Mouse (Mus musculus) E14TG2a.4 (cell line): ENCODE measurements around the gene Fam213b.

Source experiments
- H3K27me3 ChIP-seq: 2 replicates; pipeline ENCODE4 v1.6.1; 2014; ENCODE audit warnings: low read length, control low read depth; ENCODE audit not compliant: insufficient read depth
- H3K36me3 ChIP-seq: 2 replicates; pipeline ENCODE4 v1.6.1; 2014; ENCODE audit warnings: low read length, control low read depth; ENCODE audit not compliant: insufficient read depth
- H3K4me1 ChIP-seq: replicated peaks from 2 replicates; pipeline ENCODE4 v1.6.1; 2014; ENCODE audit warnings: low read depth, low read length, control low read depth
- H3K4me3 ChIP-seq: replicated peaks from 2 replicates; pipeline ENCODE4 v1.5.1; 2014; ENCODE audit warnings: mild to moderate bottlenecking, low read length
- H3K9me3 ChIP-seq: 2 replicates; pipeline ENCODE4 v1.6.1; 2014; ENCODE audit warnings: low read length, control low read depth
- CTCF ChIP-seq: conservative IDR thresholded peaks from 2 replicates; pipeline ENCODE4 v1.5.1; 2014; ENCODE audit warnings: low read length
- NANOG ChIP-seq: IDR thresholded peaks from 2 replicates; pipeline ENCODE4 v1.6.1; 2014; ENCODE audit warnings: borderline replicate concordance, low read length, mixed read lengths
- POU5F1 ChIP-seq: IDR thresholded peaks from 2 replicates; pipeline ENCODE4 v1.6.1; 2014; ENCODE audit warnings: low read length, borderline replicate concordance

Fam213b gene

DNA sequence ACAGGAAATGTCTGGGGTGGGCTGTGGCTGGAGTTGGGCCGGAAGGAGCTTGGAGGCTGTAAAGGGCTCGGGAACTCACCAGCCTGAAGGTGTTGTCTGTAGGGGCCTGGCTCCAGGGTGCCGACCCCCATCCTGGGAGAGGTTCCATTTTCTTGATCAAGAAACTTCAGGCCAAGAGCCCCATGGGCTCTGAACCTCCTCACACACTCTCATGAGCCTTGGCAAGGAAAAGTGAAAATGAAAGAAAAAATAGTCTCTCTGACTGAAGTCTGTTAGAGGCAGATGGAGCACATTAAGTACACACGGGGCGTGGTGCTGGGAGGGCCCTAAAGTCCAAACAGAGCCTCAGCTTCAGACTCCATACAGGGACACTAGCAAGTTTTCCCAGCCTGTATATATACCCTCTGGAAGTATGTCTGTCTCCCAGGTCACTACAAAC, 29.0 kb upstream of the Fam213b start:
- no peaks in the 10 kb centered on the region for H3K36me3 ChIP-seq
- H3K9me3 ChIP-seq, result no peaks in the 10 kb centered on the region
- no peak overlapping the region for H3K4me3 ChIP-seq
- H3K4me1 ChIP-seq, result peaks cover 31% of the 10 kb centered on the region
- H3K27me3 ChIP-seq, result peaks cover 34% of the 10 kb centered on the region
- TF ChIP-seq POU5F1, result no peak
- no peak for TF ChIP-seq CTCF
- TF ChIP-seq NANOG, result no peak

- Histone ChIP-seq H3K4me1 (peaks cover 31% of the 10 kb centered on the region), H3K4me3 (no peak overlapping the region), H3K36me3 (no peaks in the 10 kb centered on the region), H3K27me3 (peaks cover 33% of the 10 kb centered on the region), H3K9me3 (no peaks in the 10 kb centered on the region)
- no peak for TF ChIP-seq NANOG
- no peak for TF ChIP-seq CTCF
- TF ChIP-seq POU5F1, result no peak
Observed at GRCm38 (mm10) chr4:154926969-154927898, 28.3 kb upstream of the Fam213b start.

DNA sequence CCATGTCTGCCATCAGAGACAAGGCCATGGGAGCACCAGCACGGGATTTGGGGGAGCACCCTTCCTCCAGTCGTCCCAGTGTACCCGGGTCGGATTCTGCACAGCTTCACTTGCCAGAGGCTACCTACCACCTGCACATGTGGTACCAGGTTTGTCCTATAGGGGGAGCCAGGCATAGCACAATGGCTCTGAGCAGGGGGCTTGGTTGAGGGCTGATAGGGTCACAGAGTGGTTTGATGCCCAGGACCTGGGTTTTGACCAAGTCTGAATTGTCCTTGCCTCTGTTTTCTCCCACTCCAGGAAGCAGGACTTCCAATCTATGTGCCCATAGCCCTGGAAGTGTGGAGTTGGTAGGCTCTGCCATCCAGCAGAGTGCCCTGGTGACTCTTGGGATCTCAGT, 26.5 kb upstream of the Fam213b start:
- peak overlapping the region; percentile 54 for H3K4me3 ChIP-seq
- peaks cover 33% of the 10 kb centered on the region for H3K27me3 ChIP-seq
- H3K9me3 ChIP-seq, result no peaks in the 10 kb centered on the region
- peaks cover 31% of the 10 kb centered on the region for H3K4me1 ChIP-seq
- TF ChIP-seq NANOG, result no peak
- TF ChIP-seq POU5F1, result no peak
- TF ChIP-seq CTCF, result peak; percentile 91
- no peaks in the 10 kb centered on the region for H3K36me3 ChIP-seq

- no peak overlapping the region for H3K4me3 ChIP-seq
- H3K36me3 ChIP-seq, result no peaks in the 10 kb centered on the region
- no peak for TF ChIP-seq POU5F1
- TF ChIP-seq CTCF, result no peak
- TF ChIP-seq NANOG, result no peak
- peaks cover 22% of the 10 kb centered on the region for H3K4me1 ChIP-seq
- peaks cover 27% of the 10 kb centered on the region for H3K27me3 ChIP-seq
- H3K9me3 ChIP-seq, result no peaks in the 10 kb centered on the region
Observed at GRCm38 (mm10) chr4:154922931-154923330, 24.0 kb upstream of the Fam213b start.

DNA sequence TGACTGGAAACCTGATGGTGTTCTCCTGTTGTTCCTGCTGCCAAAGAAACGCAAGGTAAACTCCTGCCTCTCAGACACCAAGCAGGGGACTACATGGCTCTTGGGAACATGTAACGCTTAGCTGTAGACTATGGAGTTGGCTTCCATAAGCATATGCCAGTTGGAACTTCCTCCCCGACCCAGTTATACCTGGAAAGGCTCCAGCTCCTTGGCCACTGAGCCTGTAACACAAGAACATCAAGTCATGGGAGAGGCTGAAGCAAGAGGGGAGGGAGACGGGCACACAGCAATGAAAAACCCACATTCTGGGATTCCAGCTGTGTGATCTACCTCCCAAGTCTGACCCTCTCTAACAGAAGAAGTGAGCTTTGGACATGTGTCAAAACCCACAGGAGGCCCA, 23.4 kb upstream of the Fam213b start:
- peaks cover 27% of the 10 kb centered on the region for H3K27me3 ChIP-seq
- H3K36me3 ChIP-seq, result no peaks in the 10 kb centered on the region
- H3K9me3 ChIP-seq, result no peaks in the 10 kb centered on the region
- no peak for TF ChIP-seq NANOG
- TF ChIP-seq CTCF, result no peak
- no peak for TF ChIP-seq POU5F1
- peaks cover 16% of the 10 kb centered on the region for H3K4me1 ChIP-seq
- no peak overlapping the region for H3K4me3 ChIP-seq

DNA sequence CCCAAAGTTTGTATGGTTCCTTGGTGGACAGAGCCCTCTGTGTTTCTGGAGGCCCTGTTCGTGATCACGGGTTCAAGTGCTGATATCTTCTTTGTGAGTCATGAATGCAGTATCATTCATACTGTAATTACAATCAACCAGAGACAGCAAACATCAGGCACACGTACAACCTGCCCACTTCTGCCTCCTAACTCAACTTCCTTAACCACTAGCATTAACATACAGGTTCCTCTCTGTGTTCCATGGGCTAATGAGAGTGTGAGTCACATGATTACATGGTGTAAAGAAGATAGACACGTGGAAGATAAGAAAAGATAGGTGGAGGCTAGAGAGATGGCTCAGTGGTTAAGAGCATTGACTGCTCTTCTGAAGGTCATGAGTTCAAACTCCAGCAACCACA, 17.7 kb upstream of the Fam213b start:
- no peak for TF ChIP-seq POU5F1
- TF ChIP-seq NANOG, result no peak
- TF ChIP-seq CTCF, result no peak
- H3K9me3 ChIP-seq, result no peaks in the 10 kb centered on the region
- no peaks in the 10 kb centered on the region for H3K36me3 ChIP-seq
- no peaks in the 10 kb centered on the region for H3K4me1 ChIP-seq
- no peak overlapping the region for H3K4me3 ChIP-seq
- 0 out of 2 replicates have a peak, but pooled peaks cover 3% of the 10 kb centered on the region for H3K27me3 ChIP-seq

DNA sequence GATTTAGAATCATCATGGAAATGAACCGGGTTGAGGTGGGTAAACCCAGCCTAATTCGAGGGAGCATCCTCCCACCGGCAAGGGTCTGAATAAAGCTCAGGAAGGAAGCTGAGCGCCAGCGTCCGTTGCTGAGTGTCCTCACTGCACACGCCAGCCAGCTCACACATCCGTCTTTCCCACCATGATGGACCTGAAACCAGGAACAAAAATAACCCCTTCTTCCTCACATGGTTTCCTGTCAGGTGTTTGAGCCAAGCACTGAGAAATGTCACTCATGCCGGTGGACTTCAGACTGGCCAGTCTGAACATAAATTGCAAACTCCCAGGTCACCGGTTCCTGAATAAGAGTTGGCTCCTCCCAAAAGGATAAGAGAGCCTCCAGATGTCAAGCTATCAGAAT, 16.4 kb upstream of the Fam213b start:
- TF ChIP-seq NANOG (no peak), CTCF (no peak), POU5F1 (no peak)
- H3K9me3 ChIP-seq, result no peaks in the 10 kb centered on the region
- peaks cover 2% of the 10 kb centered on the region; the same call in 1 of the 2 replicates for H3K4me1 ChIP-seq
- H3K27me3 ChIP-seq, result 0 out of 2 replicates have a peak, but pooled peaks cover 3% of the 10 kb centered on the region
- no peak overlapping the region for H3K4me3 ChIP-seq
- H3K36me3 ChIP-seq, result no peaks in the 10 kb centered on the region

- H3K36me3 ChIP-seq, result no peaks in the 10 kb centered on the region
- peaks cover 2% of the 10 kb centered on the region; the same call in 1 of the 2 replicates for H3K4me1 ChIP-seq
- TF ChIP-seq POU5F1, result no peak
- no peak for TF ChIP-seq CTCF
- no peak for TF ChIP-seq NANOG
Observed at GRCm38 (mm10) chr4:154914707-154915106, 15.8 kb upstream of the Fam213b start.

GRCm38 (mm10) chr4:154914252-154914651, 15.3 kb upstream of the Fam213b start:
- Histone ChIP-seq H3K4me1 (peaks cover 2% of the 10 kb centered on the region; the same call in 1 of the 2 replicates), H3K4me3 (no peak overlapping the region), H3K36me3 (no peaks in the 10 kb centered on the region), H3K27me3 (0 out of 2 replicates have a peak, but pooled peaks cover 3% of the 10 kb centered on the region), H3K9me3 (peaks cover 4% of the 10 kb centered on the region; the same call in 1 of the 2 replicates)
- TF ChIP-seq CTCF (no peak), POU5F1 (no peak), NANOG (no peak)

More at GRCm38 (mm10) chr4:154914707-154915106, 15.8 kb upstream of the Fam213b start:
- no peak overlapping the region for H3K4me3 ChIP-seq
- 0 out of 2 replicates have a peak, but pooled peaks cover 3% of the 10 kb centered on the region for H3K27me3 ChIP-seq
- peaks cover 1% of the 10 kb centered on the region; the same call in 1 of the 2 replicates for H3K9me3 ChIP-seq
